Mouse (Mus musculus): ENCODE measurements around the gene Obsl1.
A peak's percentile ranks its signal among the peaks of the same experiment; 100 is the strongest.

Obsl1 gene

GRCm38 (mm10) chr1:75487040-75487404 is 19.2 kb downstream of the Obsl1 start:
- no peak for DNase-seq (ENCODE audit: low spot score in 2 of 2)

- no peak for DNase-seq (ENCODE audit: low spot score in 2 of 2)
These were observed 19.7 kb downstream of the Obsl1 start for GRCm38 (mm10) chr1:75486561-75486960.

- DNase-seq (ENCODE audit: low spot score in 2 of 2): no peak
These were observed 25.5 kb downstream of the Obsl1 start for GRCm38 (mm10) chr1:75480735-75481134.

DNA sequence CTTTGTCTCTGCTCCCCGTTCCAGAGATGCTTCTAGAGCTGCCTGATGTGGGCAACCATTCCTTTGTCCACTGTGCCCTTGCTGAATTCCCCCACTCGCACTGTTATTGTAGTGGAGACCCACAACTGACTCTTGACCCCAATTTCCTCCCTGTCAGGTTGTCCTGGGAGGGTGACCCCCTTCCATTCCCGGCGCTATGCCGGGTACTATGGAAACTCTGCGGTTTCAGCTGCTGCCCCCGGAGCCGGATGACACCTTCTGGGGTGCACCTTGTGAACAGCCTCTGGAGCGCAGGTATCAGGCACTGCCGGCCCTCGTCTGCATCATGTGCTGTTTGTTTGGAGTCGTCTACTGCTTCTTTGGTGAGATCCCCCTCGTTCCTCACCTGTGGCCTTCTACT is 26.2 kb downstream of the Obsl1 start:
- DNase-seq (ENCODE audit: low spot score in 2 of 2): no peak

DNA sequence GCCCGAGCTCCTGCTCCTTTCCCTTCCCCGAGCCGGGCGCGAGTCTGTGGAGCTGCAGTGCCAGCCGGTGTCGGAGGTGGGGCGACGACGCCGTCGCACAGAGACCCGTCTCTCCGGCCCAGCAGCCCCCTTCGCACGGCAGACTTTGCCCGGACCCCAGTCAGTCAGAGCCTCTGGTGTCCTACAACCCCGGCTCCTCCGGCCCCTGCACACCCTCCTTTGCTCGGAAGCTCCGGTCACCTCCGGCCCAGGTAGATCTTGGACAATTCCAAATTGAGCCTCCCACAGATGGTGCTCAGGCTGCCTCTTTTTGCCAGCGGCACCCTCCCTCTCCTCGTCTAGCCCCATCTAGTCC is 26.6 kb downstream of the Obsl1 start:
- DNase-seq (ENCODE audit: low spot score in 2 of 2): no peak

DNA sequence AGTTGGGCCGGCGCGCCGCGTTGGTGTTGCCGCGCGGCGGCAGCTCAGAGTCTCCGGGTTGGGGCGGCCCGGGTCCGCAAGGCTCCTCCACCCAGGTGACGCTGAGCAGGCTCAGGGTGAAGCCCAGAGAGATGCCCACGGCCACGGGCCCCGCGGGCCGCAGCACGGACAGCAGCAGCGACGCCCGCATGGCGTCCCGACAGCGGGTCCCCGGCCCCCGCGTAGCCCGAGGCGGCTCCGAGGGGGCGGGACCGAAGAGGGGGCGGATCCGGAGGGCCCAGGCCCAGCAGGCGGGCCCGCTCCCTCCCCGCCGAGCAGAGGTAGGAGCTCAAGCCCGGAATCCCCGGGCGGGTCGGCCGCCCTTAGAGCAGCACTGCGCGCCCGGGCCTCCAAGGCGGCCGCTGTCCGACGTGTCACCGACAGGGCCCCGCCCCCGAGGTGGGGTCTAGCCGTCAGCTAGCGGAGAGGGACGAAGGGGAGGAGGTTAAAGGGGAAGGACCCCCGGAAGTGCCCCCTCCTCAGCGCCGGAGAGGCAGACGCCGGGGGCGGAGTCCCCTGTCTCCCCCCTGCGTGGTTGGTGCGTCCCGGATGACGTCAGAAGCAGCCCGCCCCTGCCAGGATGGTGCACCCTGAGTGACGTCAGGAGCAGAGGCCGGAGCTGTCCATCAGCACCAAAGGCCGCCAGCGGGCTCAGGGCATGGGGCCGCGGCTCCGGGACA is 27.2 kb downstream of the Obsl1 start, which contains the start of the genes Chpf and Tmem198:
Gene Chpf (minus strand): TSS at position 392 of the 719 bp plus-strand sequence.
Gene Tmem198 (plus strand): TSS at position 617 of the 719 bp plus-strand sequence.
- DNase-seq (ENCODE audit: low spot score in 2 of 2): peak; percentile 91 to 95

DNA sequence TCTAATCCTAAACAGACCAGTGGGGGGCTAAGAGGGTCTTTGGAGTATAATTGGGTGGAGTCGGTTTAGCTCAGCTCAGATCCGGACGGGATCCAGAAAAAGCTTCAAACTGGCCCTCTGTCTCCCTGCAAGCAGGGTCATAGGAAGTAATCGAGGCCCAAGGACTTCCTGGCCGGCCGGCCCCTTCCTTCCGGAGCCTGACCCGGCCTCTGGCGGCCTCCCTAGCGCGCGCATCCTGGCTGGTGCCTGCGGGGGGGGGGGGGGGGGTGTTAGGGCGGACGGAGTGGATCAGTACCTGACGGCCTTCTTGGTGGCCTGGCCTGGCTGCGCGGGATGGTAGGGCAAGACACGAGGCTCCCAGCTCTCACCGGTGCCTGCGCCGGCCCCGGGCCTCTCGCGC is 27.8 kb downstream of the Obsl1 start:
- peak; percentile 37 to 61 for DNase-seq (ENCODE audit: low spot score in 2 of 2)

DNA sequence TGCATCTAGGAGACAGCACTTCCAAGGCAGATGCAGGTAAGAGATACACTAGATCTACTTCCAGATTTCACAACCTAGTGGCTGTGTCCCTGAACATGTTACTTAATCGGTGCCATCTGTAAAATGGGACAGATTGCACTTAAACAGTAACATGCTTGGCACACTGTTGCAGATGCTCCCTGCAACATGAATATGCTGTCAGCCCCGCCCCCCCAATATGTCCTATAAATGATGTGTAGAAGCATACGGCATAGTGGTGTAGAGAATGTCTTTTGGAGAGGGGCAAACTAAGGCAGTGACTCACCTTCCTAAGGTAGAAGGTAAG is 28.3 kb downstream of the Obsl1 start:
- DNase-seq (ENCODE audit: low spot score in 2 of 2): no peak

GRCm38 (mm10) chr1:75477264-75477965 is 28.8 kb downstream of the Obsl1 start:
- peak; percentile 38 to 69 for DNase-seq (ENCODE audit: low spot score in 2 of 2)

GRCm38 (mm10) chr1:75476441-75476840 is 29.8 kb downstream of the Obsl1 start:
- no peak for DNase-seq (ENCODE audit: low spot score in 2 of 2)

- no peak for DNase-seq (ENCODE audit: low spot score in 2 of 2)
These were observed 36.9 kb downstream of the Obsl1 start for GRCm38 (mm10) chr1:75469287-75469825.

DNA sequence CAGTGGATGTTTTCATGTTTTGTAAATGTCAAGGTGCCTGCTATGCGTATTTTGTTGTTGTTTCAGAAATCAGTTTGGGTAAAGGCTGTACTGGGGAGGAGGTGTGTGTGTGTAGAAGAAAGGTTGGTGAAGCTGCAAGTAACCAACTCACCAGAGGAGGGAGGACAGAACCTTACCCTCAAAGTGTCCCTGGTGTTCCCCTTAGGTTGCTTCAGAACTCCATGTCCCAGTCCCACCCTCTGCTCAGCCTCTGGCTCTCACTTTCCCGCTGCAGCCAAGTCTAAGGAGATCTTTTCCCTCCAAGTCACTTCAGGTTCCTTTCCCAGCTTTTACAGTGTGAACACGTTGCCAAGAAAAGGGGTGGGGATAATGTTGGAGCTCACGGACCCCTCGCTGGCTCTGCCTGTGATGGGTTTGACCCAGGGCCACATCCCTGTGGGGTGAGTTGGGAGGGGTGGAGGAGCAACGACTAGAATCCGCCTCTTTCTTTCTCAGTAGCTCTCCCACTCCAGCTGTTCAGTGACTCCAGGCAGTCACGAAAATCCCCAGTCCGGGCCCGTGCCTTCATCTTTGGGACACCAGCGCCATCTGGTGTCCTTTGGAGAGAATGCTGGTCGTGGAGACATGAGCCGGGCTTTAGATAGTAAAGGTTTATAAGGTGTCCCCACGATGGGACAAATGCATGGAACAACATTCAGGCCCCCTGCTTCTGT is 38.9 kb downstream of the Obsl1 start:
- DNase-seq (ENCODE audit: low spot score in 2 of 2): peak; percentile 64 to 80

- no peak for DNase-seq (ENCODE audit: low spot score in 2 of 2)
These were observed 42.5 kb downstream of the Obsl1 start for GRCm38 (mm10) chr1:75463652-75464204.

DNA sequence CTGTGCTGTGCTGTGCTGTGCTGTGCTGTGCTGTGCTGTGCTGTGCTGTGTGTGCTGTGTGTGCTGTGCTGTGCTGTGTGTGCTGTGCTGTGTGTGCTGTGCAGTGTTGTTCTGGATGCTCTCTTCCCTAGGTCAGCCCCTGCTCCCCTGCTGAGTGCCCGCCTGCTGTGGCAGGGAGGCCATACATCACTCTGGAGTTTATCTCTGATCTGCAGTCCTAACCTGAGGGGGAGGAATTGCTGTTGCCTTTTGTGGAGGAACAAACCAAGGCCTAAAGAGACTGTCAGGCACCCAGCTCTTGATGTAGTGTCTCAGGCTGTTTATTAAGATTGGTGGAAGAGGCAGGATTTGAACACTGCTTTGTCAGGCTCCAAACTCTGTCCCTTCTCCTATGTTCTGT is 43.6 kb downstream of the Obsl1 start:
- DNase-seq (ENCODE audit: low spot score in 2 of 2): no peak

GRCm38 (mm10) chr1:75460297-75460696 is 46.0 kb downstream of the Obsl1 start:
- DNase-seq (ENCODE audit: low spot score in 2 of 2): no peak

GRCm38 (mm10) chr1:75458789-75459684 is 47.2 kb downstream of the Obsl1 start:
- DNase-seq (ENCODE audit: low spot score in 2 of 2): peak in 1 of 2 experiments; percentile 42

DNA sequence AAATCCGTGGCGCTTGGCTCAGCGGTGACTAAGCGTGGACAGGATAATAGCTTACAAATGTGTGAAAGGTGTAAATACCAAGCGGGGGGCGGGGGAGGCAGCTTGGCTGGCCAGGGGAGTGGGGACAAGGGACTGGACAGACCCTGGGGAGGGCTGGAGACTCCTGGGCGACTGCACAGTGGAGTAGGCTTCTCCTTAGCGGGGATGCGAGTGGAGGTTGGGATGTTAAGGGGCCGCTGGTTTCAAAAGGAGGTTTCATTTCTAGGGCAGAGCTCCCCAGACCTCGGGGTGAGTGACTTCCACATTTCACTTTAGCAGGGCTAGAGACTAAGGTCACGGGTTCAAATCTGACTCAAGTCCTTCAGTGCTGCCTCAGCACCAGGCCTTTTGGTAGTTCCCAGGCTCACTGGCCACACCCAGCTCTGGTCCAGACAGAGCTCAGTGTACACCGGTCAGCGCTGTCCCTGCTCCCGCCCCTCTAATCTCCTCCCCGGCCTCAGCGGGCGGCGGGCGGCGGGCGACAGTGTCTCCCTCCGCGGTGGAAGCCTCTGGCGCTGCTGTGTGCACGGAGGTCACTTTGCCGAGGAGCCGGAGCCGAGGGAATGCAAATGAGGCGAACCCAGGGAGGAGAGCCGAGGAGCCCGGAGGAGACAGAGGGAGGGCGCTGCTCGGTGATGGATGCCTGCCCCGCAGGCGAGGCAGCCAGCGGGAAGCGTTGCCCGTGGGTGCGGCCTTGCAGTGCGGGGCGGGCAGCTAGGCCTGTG is 48.0 kb downstream of the Obsl1 start:
- peak in 1 of 2 experiments; percentile 36 for DNase-seq (ENCODE audit: low spot score in 2 of 2)

GRCm38 (mm10) chr1:75457710-75458024 is 48.6 kb downstream of the Obsl1 start:
- DNase-seq (ENCODE audit: low spot score in 2 of 2): no peak

GRCm38 (mm10) chr1:75456746-75457564 is 49.3 kb downstream of the Obsl1 start:
- DNase-seq (ENCODE audit: low spot score in 2 of 2): no peak

GRCm38 (mm10) chr1:75455948-75456347 is 50.3 kb downstream of the Obsl1 start:
- DNase-seq (ENCODE audit: low spot score in 2 of 2): no peak
